Mouse (Mus musculus) B cell, adult 67 days (primary cell): ENCODE measurements around the gene Itga9. TPM values are rescaled to one million over a fixed set of nuclear protein-coding genes. Genes with fewer than 3 reads are reported as not detected.

Experiments used
- total RNA-seq, 2 experiments: library from RNA; stranded (reverse); gene quantifications; 4 replicates each; pipeline ENCODE4 v1.2.4; 2023

Itga9 gene
- 1 to 10 TPM in 1 of 2 experiments, under 1 TPM in 1; 0.83 to 1.6 TPM for total RNA-seq

GRCm38 (mm10) chr9:118606148-118606816 is at the start of gene Itga9:
Itga9 (plus strand) TSS chr9:118606690.

GRCm38 (mm10) chr9:118926111-118926650 is 319.7 kb downstream of the Itga9 start, which contains the start of gene Ctdspl:
Ctdspl (plus strand) TSS chr9:118926453.

Other genes with a start within 250 kb of the Itga9 start
- under 1 TPM; 0.29 to 0.95 TPM for gene Eomes, start 128.5 kb upstream of the Itga9 start, total RNA-seq
- 100 to 1,000 TPM in 1 of 2 experiments, 10 to 100 TPM in 1; 95.1 to 104 TPM for gene Golga4, start 100.4 kb upstream of the Itga9 start, total RNA-seq